Mouse (Mus musculus) adrenal gland, postnatal 14 days (tissue): ENCODE results near the gene Kin. TPM values are rescaled to one million over a fixed set of nuclear protein-coding genes. Genes with fewer than 3 reads are reported as not detected.
A peak's percentile ranks its signal among the peaks of the same experiment; 100 is the strongest.

Source experiments
- DNase-seq: peaks from one replicate; pipeline ENCODE4 v3.0.0; 2021; ENCODE audit warnings: mixed read lengths
- total RNA-seq: library from RNA; stranded (reverse); gene quantifications from 2 replicates; pipeline ENCODE4 v1.2.3, GENCODE M21; 2021

Gene Kin
- total RNA-seq, 1 experiment from 2014 or later: 21.0 TPM

- no peak for DNase-seq
Observed at GRCm38 (mm10) chr2:10108535-10109189, 28.3 kb downstream of the Kin start.

GRCm38 (mm10) chr2:10118751-10119150 is 38.4 kb downstream of the Kin start:
- no peak for DNase-seq

DNA sequence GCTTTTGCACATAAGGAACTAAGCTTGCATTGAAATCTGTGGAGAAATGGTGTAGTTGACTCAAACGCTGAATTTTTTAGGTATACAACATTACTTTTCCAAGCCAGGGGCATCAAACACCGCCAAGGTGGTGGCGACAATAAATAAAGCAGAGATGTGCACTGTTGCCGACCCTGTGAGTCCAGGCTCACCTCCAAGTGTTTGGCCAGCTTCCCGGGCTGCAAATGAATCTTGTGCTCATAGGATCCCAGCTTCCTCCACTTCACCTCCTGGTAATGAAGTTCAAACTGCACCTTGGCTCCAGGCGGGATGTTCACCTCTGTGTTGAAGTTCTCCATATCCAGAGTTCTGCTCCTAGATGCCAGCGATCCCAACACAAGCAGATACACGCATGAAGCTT is 38.9 kb downstream of the Kin start:
- no peak for DNase-seq

- peak; percentile 41 for DNase-seq
Observed at GRCm38 (mm10) chr2:10121826-10122225, 41.4 kb downstream of the Kin start.

DNA sequence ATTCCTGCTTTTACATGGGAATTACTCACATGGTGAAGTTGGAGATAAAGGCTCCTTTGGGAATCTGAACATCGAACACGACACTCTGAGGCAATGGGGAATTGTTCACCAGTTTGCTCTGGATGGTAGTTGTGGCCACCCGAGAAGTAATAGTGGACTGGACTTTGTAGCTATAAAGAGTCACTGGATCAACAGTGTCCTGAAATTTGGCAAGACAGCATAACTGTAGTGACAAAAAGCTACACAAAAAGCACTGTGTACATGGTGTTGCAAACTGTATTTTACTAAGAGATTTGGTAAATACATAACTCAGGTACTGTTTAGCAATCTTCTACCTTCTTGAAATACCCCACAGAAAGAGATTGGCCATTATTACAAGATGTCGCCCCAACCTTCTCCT is 45.7 kb downstream of the Kin start:
- no peak for DNase-seq

- DNase-seq: no peak
Observed at GRCm38 (mm10) chr2:10127471-10127870, 47.1 kb downstream of the Kin start.

- no peak for DNase-seq
Observed at GRCm38 (mm10) chr2:10128571-10128970, 48.2 kb downstream of the Kin start.

DNA sequence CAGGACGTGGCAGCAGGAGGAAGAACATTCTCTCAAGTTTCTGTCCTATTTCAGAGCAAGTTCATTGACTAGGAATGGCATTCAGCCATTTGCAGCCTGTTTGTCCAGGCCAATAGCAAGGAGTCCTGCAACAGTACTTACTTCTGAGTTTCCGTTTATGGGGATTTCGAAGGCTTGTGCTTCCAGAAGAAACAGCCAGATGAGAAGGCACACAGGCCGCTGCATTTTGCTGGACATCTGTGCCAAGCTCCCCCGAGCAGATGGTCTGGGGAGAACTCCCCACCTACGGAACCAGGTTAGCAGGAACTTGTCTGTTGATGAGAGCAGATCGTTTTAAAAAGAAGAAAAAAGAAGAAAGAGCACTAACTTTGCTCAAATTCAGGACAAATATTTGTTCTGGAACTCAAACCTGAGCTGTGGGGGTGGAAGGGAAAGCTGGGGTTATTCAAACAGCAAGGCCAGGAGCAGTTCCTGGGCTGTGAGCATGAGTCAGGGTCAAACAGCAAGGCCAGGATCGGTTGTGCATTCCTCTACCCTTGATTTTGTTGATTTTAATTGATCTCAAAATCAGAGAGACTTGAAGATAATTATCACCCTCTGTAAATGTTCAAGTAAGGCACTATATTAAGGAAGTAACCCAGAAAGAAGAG is 50.1 kb downstream of the Kin start:
- DNase-seq: no peak

DNA sequence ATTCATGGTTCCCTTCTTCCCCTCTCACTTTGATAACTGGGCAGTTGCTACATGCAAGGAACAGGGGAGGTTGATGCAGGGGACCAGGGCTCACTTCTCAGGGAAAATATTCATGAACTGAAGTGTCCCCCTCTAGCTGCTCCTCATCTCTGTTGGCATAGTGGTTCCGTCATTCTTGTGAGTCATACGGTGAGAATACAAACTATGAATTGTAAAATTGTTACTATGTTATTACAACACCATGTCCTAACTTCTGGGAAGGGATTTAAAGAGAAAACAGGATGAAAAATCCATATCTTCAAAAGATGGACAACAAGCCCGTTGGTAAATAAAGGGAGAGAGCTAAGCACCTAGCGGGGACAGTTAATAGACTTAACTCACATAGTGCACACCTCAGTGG is 50.9 kb downstream of the Kin start, which contains the start of gene Itih2:
Itih2 (minus strand) TSS at position 101 of the 400 bp plus-strand sequence.
- no peak for DNase-seq

DNA sequence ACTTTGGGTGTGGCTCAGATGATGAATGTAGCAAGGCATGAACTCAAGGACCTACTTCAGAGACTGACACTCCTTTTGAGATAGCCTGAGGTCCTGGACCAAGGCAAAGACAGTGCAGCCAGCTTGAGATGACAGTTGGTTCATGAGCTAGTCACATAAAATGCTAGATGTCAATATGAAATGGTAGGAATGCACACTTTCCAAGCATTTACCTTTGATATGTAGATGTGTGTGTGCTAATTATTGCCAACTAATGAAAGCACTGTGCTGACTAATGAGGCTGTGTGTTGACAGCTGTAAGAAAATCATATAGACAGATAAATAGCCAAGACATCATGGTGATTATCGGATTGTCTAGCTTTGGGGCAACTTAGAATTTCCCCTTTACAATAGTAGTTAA is 51.7 kb downstream of the Kin start:
- no peak for DNase-seq

DNA sequence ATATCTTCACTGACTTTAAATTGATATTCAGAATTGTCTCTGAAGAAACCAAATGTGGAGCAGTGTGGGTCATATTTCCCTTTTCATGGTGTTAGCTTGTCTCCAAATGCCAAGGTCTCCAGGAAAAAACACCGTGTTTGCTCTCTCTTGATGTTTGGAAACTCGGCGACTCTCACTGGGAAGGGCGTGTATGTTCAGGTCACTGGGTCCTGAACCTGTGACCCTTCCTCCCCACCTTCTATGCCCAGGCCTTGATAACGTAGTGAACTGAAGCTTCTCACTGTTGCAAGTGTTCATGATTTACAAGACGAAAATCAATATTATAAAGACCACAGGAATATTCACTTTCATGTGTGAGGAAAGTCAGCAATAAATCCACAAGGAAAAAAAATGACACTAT is 53.5 kb downstream of the Kin start:
- DNase-seq: no peak

DNA sequence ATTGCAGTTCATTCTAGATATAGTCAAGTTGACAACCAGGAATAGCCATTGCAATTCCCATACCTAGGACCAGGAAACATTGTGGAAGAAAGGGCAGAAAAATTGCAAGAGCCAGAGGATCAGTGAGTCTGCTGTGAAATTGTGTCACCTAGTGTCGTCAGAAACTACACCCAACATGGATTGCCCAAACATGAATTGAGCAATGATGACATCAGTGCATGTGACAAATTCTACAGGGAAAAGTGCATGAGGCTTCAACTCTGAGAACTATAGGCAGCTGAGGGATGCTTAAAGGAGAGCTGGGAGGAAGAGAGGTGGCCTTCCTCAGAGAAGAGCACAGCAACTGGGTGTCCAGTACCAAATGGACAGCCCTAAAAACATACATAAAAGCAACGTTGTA is 56.9 kb downstream of the Kin start:
- DNase-seq: no peak

DNA sequence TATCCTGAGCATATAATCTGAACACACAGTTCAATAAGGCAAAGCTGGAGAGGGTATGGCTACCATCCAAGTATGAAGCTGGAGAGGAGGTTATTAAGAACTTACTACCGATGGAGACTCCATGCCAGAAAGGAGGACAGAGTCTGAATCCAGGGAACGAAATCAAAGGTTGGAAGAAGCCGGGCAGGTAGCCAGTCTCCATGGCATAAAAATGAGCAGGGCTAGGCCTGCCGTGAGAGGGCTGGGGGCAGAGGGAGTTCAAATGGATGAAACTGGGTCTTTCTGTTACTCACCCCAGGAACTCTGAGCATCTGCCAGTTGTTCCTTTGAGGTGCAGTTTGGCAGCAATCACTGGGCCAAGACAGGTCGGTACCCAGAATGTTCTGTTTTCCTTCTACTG is 60.1 kb downstream of the Kin start:
- no peak for DNase-seq

Other genes with a start within 250 kb of the Kin start
- gene 4930412O13Rik, start 199.3 kb upstream of the Kin start, total RNA-seq: 1.3 and 1.4 TPM in 2 replicates
- gene 9230102O04Rik, start 191.1 kb upstream of the Kin start, total RNA-seq: not detected in 2 replicates
- 17.3 and 19.1 TPM in 2 replicates for gene Gata3, start 190.6 kb upstream of the Kin start, total RNA-seq
- gene Taf3, start 32.0 kb upstream of the Kin start, total RNA-seq: 10.3 and 13.4 TPM in 2 replicates
- 563 and 581 TPM in 2 replicates for gene Atp5c1, start 83 bp upstream of the Kin start, total RNA-seq
- gene Itih2, start 50.8 kb downstream of the Kin start, total RNA-seq: 14.6 and 184 TPM in 2 replicates
- gene Itih5, start 73.0 kb downstream of the Kin start, total RNA-seq: 39.0 and 42.8 TPM in 2 replicates